Mouse (Mus musculus) midbrain, embryonic 15.5 days (tissue): ENCODE results near the gene Pfdn4. TPM values are rescaled to one million over a fixed set of nuclear protein-coding genes. Genes with fewer than 3 reads are reported as not detected.

ENCODE experiments used
- ATAC-seq: fragments of 200-750 bp; cut with Nextera tagmentation; replicated peaks from 2 replicates; pipeline ENCODE4 v1.8.0; 2017; ENCODE audit warnings: moderate TSS enrichment
- H3K27ac ChIP-seq: fragments of 300-500 bp; sonication (generic); 2 replicates; pipeline ENCODE4 v1.5.1; 2015; ENCODE audit warnings: mild to moderate bottlenecking, inconsistent platforms
- H3K27me3 ChIP-seq: fragments of 300-500 bp; sonication (generic); replicated peaks from 2 replicates; pipeline ENCODE4 v1.6.1; 2015; ENCODE audit warnings: inconsistent platforms
- H3K36me3 ChIP-seq: fragments of 300-500 bp; sonication (generic); replicated peaks from 2 replicates; pipeline ENCODE4 v1.6.1; 2015; ENCODE audit warnings: inconsistent platforms
- H3K4me1 ChIP-seq: fragments of 300-500 bp; sonication (generic); 2 replicates; pipeline ENCODE4 v1.6.1; 2015; ENCODE audit warnings: inconsistent platforms
- H3K4me2 ChIP-seq: fragments of 300-500 bp; sonication (generic); 2 replicates; pipeline ENCODE4 v1.6.1; 2015; ENCODE audit warnings: inconsistent platforms, mild to moderate bottlenecking, moderate library complexity
- H3K4me3 ChIP-seq: fragments of 300-500 bp; sonication (generic); 2 replicates; pipeline ENCODE4 v1.5.1; 2015; ENCODE audit warnings: mild to moderate bottlenecking, inconsistent platforms
- H3K9ac ChIP-seq: fragments of 300-500 bp; sonication (generic); 2 replicates; pipeline ENCODE4 v1.6.1; 2015; ENCODE audit warnings: mild to moderate bottlenecking, inconsistent platforms
- H3K9me3 ChIP-seq: fragments of 300-500 bp; sonication (generic); 2 replicates; pipeline ENCODE4 v1.6.1; 2016; ENCODE audit warnings: inconsistent platforms
- WGBS: fragments of 180-500 bp; shearing (Covaris S2); methylation state at CpG from one replicate; pipeline ENCODE4 v1.1.7; 2015; ENCODE audit warnings: mixed read lengths; 5-methylcytosine and 5-hydroxymethylcytosine counted together
- polyA plus RNA-seq: library from polyadenylated mRNA; unstranded; fragments of >200 nt; fragmentation: Nextera tagmentation; extraction: Ambion mirVana; gene quantifications from 2 replicates; pipeline ENCODE4 v1.2.1, GENCODE M21; 2015

The Pfdn4 gene
- polyA plus RNA-seq, 1 experiment from 2014 or later = 110 TPM

DNA sequence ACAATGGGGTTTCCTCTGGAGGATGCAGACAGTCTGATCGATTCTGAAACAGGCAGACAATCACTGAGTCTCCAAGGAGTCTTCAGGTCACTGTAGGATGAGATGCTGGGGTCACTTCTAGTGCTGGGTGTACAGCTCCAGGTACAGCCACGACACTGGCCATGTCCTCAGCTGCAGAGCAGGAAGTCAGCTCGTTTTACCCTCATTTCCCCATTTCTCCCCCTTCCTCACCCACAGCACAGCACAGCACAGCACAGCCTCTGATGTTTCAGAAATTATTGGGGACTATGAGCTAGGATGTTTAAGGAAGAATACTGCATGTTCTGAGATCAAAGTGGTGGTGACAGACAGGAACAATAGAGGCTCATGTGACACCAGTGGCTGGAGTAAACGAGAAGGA lies 7.8 kb downstream of the Pfdn4 start:
- 47% methylated on average over 4 of the region's 4 CpGs for WGBS
- no peak for ATAC-seq
- no peak overlapping the region for H3K27ac ChIP-seq

DNA sequence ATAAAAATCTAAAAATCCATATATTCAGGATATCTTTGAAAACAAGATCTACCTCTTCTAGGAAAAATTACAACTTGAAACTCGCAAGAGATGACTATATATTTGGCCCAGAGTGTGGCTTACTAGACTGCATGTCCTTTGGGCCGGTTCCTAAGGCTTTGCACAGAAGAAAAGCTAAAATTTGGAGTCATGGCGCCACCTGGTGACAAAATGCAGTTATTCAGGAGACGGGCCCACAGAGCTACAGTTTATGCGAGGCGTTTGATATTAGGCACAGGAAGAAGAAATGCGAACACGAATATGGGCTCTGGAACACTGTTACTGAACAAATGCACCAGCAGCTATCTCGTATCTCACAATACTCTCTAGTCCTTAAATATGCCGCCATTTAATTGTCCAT lies 11.5 kb downstream of the Pfdn4 start:
- H3K27me3 ChIP-seq = no peaks in the 10 kb centered on the region
- no peak overlapping the region for H3K9ac ChIP-seq
- H3K4me2 ChIP-seq = no peak overlapping the region
- H3K36me3 ChIP-seq = no peaks in the 10 kb centered on the region
- 7% methylated on average over 10 of the region's 10 CpGs for WGBS
- peaks cover 25% of the 10 kb centered on the region for H3K4me1 ChIP-seq
- ATAC-seq = no peak
- H3K4me3 ChIP-seq = no peak overlapping the region
- H3K27ac ChIP-seq = no peak overlapping the region
- H3K9me3 ChIP-seq = no peaks in the 10 kb centered on the region

More for the DNA sequence above, 7.8 kb downstream of the Pfdn4 start:
- peaks cover 11% of the 10 kb centered on the region for H3K4me1 ChIP-seq
- no peaks in the 10 kb centered on the region for H3K9me3 ChIP-seq
- H3K27me3 ChIP-seq = peaks cover 4% of the 10 kb centered on the region
- no peak overlapping the region for H3K9ac ChIP-seq
- H3K36me3 ChIP-seq = no peaks in the 10 kb centered on the region
- no peak overlapping the region for H3K4me3 ChIP-seq
- no peak overlapping the region for H3K4me2 ChIP-seq

DNA sequence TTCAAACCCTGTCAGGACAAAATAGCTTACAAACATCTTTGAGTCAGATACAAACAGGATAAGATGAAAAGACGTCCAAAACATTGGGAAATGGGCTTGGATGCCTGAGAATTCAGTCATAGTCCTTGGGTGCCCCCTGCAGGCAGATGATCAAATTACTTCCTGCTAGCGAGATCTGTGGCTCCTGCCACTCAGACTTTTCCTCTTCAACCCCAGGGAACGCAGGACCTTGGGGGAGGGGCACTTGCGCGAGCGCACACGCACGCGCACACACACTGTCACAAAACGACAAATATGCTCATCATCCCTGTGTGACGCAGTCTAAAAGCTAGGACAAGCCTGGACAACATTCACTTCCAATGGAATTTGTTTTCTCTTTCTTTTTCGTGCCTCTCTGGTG lies 12.6 kb downstream of the Pfdn4 start:
- H3K27ac ChIP-seq = no peak overlapping the region
- H3K4me3 ChIP-seq = peak overlapping the region; percentile 24
- peaks cover 36% of the 10 kb centered on the region for H3K4me1 ChIP-seq
- peak overlapping the region; percentile 27; the same call in 1 of the 2 replicates for H3K9ac ChIP-seq
- no peaks in the 10 kb centered on the region for H3K27me3 ChIP-seq
- ATAC-seq = no peak
- no peaks in the 10 kb centered on the region for H3K9me3 ChIP-seq
- 3% methylated on average over 12 of the region's 12 CpGs for WGBS
- no peaks in the 10 kb centered on the region for H3K36me3 ChIP-seq
- H3K4me2 ChIP-seq = peak overlapping the region; percentile 50

DNA sequence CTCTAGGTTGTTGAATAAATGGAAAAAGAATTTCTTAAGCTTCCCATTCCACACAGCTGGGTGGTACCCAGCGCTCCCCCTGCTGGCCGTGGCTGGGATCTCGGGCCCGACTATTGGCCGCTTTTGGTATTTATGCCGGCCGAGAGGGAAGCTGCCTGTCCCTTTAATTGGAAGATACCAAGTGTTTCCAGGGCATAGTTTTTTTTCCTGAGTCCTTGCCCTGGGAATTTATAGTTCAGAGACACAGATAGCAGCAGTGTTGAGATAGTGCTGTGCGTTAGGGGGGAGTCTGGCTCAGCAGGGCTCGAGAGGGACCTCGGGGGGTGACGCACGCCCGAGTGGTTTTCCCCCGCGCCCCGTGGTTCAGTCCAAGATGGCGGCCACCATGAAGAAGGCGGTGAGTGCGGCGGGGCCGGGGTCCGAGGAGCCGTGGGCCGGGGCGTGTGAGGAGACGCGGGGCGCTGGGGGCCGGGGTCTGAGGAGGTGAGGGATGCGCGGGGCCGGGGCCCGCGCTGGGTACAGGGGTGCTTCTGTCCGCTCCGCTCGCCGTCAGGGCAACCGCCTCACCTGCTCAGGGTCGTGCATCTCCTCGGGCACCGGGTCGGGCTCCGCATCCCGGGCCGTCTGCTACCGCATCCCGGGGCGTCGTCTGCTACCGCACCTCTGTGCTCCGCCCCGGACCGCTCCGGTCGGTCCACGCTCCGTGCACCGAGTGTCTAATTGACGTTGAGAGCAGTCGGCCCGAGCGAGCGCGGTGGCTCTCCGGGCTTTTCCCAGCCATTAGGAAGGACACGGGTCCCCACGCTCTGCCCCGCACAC lies 15.1 kb downstream of the Pfdn4 start:
- Histone ChIP-seq H3K27me3 (no peaks in the 10 kb centered on the region), H3K27ac (peak overlapping the region; percentile 88), H3K4me3 (peak overlapping the region; percentile 97), H3K4me2 (peak overlapping the region; percentile 79), H3K9ac (peak overlapping the region; percentile 91), H3K4me1 (peaks cover 38% of the 10 kb centered on the region), H3K9me3 (no peaks in the 10 kb centered on the region), H3K36me3 (no peaks in the 10 kb centered on the region)
- ATAC-seq = peak; percentile 79
- under 1% methylated on average over 62 of the region's 69 CpGs for WGBS

DNA sequence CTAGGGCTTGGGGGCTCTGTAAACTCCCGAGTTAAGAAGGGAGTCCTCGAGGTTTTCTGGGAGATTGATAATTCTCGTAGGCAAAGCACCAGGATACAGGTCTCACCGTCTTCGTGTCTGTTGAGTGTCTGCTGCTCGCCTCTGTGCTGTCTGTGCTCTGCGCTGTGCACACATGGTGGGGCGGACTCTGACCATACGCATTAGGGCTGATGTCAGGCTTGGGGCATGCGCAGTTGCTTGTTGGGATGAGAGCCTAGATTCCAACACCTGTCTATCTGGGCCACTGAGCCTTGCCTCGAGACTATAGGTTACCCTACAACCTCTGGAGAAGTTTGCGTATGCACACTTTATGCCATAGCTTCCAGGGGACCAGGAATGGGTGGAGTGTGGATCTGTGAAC lies 17.5 kb downstream of the Pfdn4 start:
- Histone ChIP-seq H3K4me2 (no peak overlapping the region), H3K4me3 (no peak overlapping the region), H3K9ac (no peak overlapping the region), H3K4me1 (peaks cover 29% of the 10 kb centered on the region), H3K27me3 (no peaks in the 10 kb centered on the region), H3K9me3 (no peaks in the 10 kb centered on the region), H3K27ac (no peak overlapping the region), H3K36me3 (peaks cover 10% of the 10 kb centered on the region; the same call in 1 of the 2 replicates)
- 94% methylated on average over 12 of the region's 12 CpGs for WGBS
- ATAC-seq = no peak

DNA sequence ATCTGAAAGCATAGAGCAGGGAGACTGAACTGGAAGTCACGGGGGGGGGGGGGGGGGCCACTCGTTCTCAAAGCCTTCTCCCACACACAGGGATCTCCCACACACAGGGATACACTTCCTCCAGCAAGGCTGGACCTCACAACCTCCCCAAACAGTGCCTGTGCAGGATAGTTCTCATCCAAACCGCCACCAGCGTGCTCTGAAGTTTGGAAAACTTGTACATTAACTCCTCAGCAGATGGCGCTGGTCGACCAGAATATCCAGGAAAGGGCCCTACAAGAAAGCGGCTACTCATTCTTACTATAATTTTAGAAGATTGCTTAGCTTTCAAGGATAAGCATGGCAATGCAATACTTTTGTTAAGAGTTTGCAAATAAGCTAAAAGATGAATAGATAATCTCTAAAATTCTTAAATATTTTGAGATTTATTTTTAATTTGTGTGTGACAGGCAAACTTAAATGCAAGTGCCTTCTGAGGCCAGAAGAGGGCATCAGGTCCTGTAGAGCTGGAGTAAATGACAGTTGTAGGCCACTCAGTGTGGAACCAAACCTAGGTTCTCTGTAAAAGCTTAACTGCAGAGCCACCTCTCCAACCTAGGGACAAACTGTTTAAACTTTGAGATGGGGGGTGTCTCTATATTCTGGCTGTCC lies 24.2 kb downstream of the Pfdn4 start:
- WGBS = 12% methylated on average over 7 of the region's 7 CpGs
- ATAC-seq = peak; percentile 76
- no peaks in the 10 kb centered on the region for H3K4me1 ChIP-seq
- H3K4me3 ChIP-seq = no peak overlapping the region
- H3K9ac ChIP-seq = no peak overlapping the region
- no peaks in the 10 kb centered on the region for H3K27me3 ChIP-seq
- no peak overlapping the region for H3K4me2 ChIP-seq
- H3K9me3 ChIP-seq = no peaks in the 10 kb centered on the region
- H3K27ac ChIP-seq = no peak overlapping the region
- H3K36me3 ChIP-seq = peaks cover 19% of the 10 kb centered on the region; the same call in 1 of the 2 replicates

DNA sequence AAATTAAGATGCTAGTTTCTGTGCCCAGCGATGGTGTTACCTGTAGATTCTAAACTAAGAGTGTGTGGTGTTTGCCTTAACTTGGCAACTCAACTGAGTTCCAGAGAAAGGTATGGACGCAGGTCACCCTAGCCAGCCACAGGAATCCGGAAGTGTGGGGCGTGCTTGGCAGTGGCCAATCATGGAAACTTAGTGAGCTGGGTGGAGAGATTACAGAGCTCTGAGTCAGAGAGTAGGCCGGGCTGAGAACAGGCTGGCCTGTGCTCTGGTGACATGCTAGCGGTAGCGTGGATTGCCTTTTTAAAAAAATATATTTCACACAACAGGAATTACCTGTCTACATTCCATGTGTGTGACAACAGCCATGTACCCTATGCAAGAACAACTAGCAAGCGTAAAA lies 30.3 kb downstream of the Pfdn4 start:
- Histone ChIP-seq H3K9me3 (no peaks in the 10 kb centered on the region), H3K9ac (no peak overlapping the region), H3K4me3 (no peak overlapping the region), H3K27me3 (no peaks in the 10 kb centered on the region), H3K36me3 (no peaks in the 10 kb centered on the region), H3K27ac (no peak overlapping the region), H3K4me1 (no peaks in the 10 kb centered on the region), H3K4me2 (no peak overlapping the region)
- WGBS = 92% methylated on average over 8 of the region's 8 CpGs
- ATAC-seq = no peak

DNA sequence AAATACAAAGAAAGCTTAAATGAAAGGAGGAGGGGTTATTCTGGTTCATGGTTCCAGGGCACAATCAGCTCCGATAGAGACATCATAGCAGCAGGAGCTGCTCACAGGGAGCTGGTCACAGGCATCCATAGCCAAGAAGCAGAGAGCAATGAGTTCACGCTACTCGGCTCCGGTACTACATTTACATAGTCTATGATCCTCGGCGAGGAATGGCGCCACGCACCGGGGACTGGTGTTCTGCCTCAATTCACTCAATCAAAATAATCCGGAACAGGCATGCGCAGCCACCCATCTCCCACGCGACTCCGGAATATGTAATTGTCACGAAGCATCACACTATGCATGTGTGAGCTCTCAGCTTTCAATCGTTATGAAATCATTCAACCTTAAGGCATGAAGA lies 31.8 kb downstream of the Pfdn4 start:
- Histone ChIP-seq H3K27me3 (no peaks in the 10 kb centered on the region), H3K9ac (no peak overlapping the region), H3K4me1 (no peaks in the 10 kb centered on the region), H3K4me3 (no peak overlapping the region), H3K4me2 (no peak overlapping the region), H3K9me3 (no peaks in the 10 kb centered on the region), H3K27ac (no peak overlapping the region), H3K36me3 (no peaks in the 10 kb centered on the region)
- 81% methylated on average over 16 of the region's 16 CpGs for WGBS
- no peak for ATAC-seq

DNA sequence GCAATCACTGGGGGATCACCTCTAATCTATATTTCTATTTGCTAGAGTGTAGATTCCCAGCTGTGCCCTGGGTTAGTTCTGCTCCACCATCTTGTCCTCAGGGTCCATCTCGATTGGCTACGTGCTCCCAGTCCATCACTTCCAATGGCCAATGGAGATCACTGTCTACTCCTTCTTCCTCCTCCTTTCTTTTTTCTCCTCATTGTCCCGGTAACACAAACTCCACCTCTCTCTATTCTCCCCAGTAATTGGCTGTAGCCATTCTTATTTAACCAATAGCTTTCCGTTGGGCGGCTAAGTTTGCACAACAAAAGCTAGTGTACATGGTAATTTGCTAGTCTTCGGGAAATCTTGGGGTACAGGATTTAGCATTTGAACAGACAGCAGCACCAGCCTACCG lies 33.5 kb downstream of the Pfdn4 start:
- H3K27ac ChIP-seq = no peak overlapping the region
- WGBS = 86% methylated on average over 7 of the region's 7 CpGs
- no peaks in the 10 kb centered on the region for H3K27me3 ChIP-seq
- H3K4me3 ChIP-seq = no peak overlapping the region
- no peak for ATAC-seq
- no peak overlapping the region for H3K9ac ChIP-seq
- no peak overlapping the region for H3K4me2 ChIP-seq
- H3K36me3 ChIP-seq = no peaks in the 10 kb centered on the region
- H3K9me3 ChIP-seq = no peaks in the 10 kb centered on the region
- no peaks in the 10 kb centered on the region for H3K4me1 ChIP-seq

DNA sequence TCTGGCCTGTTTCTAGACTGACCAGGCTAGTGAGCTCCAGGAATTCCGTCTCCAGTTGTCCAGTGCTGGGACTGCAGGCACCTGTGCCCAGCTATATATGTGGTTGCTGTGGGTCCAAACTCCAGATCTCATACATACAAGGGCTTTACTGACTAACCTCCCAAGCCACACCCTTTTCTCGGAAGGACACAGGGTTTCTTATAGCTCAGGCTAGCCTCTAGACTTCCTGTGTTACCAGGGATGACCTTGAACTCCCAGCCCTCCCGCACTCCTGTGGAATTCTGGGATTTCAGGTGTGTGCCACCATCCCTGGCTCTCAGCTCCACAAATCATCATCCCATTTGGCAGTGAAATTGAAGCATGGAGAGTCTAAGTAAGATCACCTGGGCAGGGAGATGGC lies 34.0 kb downstream of the Pfdn4 start:
- Histone ChIP-seq H3K9me3 (no peaks in the 10 kb centered on the region), H3K27me3 (no peaks in the 10 kb centered on the region), H3K4me2 (no peak overlapping the region), H3K4me3 (no peak overlapping the region), H3K36me3 (no peaks in the 10 kb centered on the region), H3K9ac (no peak overlapping the region), H3K4me1 (no peaks in the 10 kb centered on the region), H3K27ac (no peak overlapping the region)
- 97% methylated on average over 3 of the region's 3 CpGs for WGBS
- no peak for ATAC-seq

DNA sequence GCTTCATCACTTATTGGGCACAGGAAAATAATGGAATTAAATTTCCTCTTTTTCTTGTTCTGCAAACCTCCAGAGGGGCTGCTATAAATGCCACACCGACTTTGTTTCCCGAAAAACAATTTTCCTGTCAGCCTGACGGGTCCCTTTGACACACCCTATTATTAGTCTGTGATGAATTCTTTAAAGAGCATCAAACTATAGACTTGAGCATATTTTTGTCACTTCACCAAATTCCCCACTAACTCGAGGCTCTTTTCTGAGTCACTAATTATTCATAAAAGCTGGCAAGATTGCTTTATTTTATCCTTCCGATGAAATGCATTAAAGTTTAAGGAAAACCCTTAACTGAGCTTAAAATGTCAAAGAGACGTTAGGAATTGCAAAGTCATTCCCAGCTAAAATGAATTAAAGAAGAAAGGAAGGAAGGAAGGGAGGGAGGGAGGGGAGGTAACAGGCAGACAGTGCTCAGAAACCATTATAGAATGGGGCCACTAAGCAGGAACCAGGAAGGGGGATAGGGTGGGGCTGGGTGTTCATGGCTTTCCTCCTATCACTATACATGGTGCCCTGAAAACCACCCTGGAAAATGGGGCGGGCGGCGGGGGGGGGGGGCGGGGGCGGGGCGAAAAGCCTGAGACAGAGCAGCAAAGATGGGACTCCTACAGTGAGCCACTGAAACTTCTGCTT lies 38.0 kb downstream of the Pfdn4 start:
- H3K27me3 ChIP-seq = no peaks in the 10 kb centered on the region

DNA sequence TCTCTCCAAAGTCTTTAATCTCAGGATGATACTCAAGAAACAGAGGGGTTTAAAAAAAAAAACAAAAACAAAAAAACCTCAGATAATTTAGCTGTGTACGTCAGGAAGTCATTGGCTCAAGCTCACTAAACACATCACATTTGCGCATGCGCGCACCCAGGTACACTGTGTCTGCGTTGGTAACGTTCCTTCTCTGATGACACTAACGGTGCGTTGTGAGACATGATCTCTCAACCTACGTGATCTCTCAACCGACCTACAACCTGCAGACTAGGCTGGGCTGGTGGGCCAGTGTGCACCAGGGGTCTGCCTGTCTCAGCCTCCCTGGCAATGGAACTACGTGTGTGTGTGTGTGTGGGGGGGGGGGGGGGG lies 38.6 kb downstream of the Pfdn4 start:
- 94% methylated on average over 10 of the region's 11 CpGs for WGBS
- Histone ChIP-seq H3K36me3 (no peaks in the 10 kb centered on the region), H3K27ac (no peak overlapping the region), H3K27me3 (no peaks in the 10 kb centered on the region), H3K9ac (no peak overlapping the region), H3K4me1 (no peaks in the 10 kb centered on the region), H3K4me2 (no peak overlapping the region), H3K9me3 (no peaks in the 10 kb centered on the region), H3K4me3 (no peak overlapping the region)
- ATAC-seq = no peak

More for the DNA sequence above, 38.0 kb downstream of the Pfdn4 start:
- H3K9me3 ChIP-seq = no peaks in the 10 kb centered on the region
- H3K9ac ChIP-seq = no peak overlapping the region
- no peak overlapping the region for H3K4me2 ChIP-seq
- H3K27ac ChIP-seq = no peak overlapping the region
- no peak overlapping the region for H3K4me3 ChIP-seq
- no peaks in the 10 kb centered on the region for H3K4me1 ChIP-seq
- no peak for ATAC-seq
- WGBS = 53% methylated on average over 12 of the region's 12 CpGs
- no peaks in the 10 kb centered on the region for H3K36me3 ChIP-seq
